Mouse (Mus musculus): ENCODE measurements at regions not wholly inside any gene's neighbourhood (a gene's known extent, or its start where the extent isn't known, plus 50 kb on each side); places are given as distances from the start of the nearest gene placed in this dataset.

- DNase-seq (ENCODE audit: extremely low read depth, insufficient read length, low spot score): peak; percentile 31
These were observed 612.0 kb downstream of the Ipmk start for GRCm38 (mm10) chr10:71959584-71959983.

GRCm38 (mm10) chr10:71960422-71961089, 613.0 kb downstream of the Ipmk start:
- DNase-seq (ENCODE audit: extremely low read depth, insufficient read length, low spot score): no peak

DNA sequence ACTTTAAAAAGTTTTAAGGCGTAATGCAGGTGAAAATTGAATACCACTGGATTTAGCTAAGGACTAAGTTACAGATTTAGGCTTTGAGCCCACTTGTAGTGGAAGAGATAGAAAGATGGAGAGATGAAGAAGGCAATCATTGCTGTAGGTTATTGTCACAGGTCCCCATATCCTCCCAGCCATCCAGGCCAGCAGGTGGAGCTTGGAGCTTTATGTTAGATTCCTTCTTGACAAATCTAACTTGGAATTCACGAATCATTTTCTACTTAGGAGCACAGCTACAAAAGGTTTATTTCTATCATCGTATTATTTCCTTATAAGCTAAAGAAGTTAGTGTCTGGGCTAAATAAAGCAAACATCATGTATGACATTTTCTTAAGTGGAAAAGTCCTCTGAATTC, 630.5 kb downstream of the Ipmk start:
- DNase-seq (ENCODE audit: extremely low read depth, insufficient read length, low spot score): no peak

- no peak for DNase-seq (ENCODE audit: extremely low read depth, insufficient read length, low spot score)
These were observed 651.5 kb upstream of the Zwint start for GRCm38 (mm10) chr10:72002875-72003720.

All from 3134 (cell line).